Mouse (Mus musculus) midbrain, embryonic 12.5 days (tissue): ENCODE measurements at regions not wholly inside any gene's neighbourhood (a gene's known extent, or its start where the extent isn't known, plus 50 kb on each side); places are given as distances from the start of the nearest gene placed in this dataset.

Source experiments
- ATAC-seq: fragments of 200-750 bp; cut with Nextera tagmentation; 2 replicates; pipeline ENCODE4 v1.8.0; 2017; ENCODE audit warnings: low read depth, moderate TSS enrichment, moderate library complexity; ENCODE audit not compliant: low FRiP score
- H3K27ac ChIP-seq: fragments of 300-500 bp; sonication (generic); replicated peaks from 2 replicates; pipeline ENCODE4 v1.5.1; 2016; ENCODE audit warnings: mild to moderate bottlenecking
- H3K27me3 ChIP-seq: fragments of 300-500 bp; sonication (generic); 2 replicates; pipeline ENCODE4 v1.6.1; 2016; ENCODE audit warnings: mild to moderate bottlenecking
- H3K36me3 ChIP-seq: fragments of 300-500 bp; sonication (generic); 2 replicates; pipeline ENCODE4 v1.6.1; 2016
- H3K4me1 ChIP-seq: fragments of 300-500 bp; sonication (generic); 2 replicates; pipeline ENCODE4 v1.6.1; 2016
- H3K4me2 ChIP-seq: fragments of 300-500 bp; sonication (generic); replicated peaks from 2 replicates; pipeline ENCODE4 v1.6.1; 2016; ENCODE audit warnings: mild to moderate bottlenecking, moderate library complexity
- H3K4me3 ChIP-seq: fragments of 300-500 bp; sonication (generic); 2 replicates; pipeline ENCODE4 v1.5.1; 2016; ENCODE audit warnings: mild to moderate bottlenecking
- H3K9ac ChIP-seq: fragments of 300-500 bp; sonication (generic); replicated peaks from 2 replicates; pipeline ENCODE4 v1.6.1; 2016; ENCODE audit warnings: mild to moderate bottlenecking, moderate library complexity
- H3K9me3 ChIP-seq: fragments of 300-500 bp; sonication (generic); 2 replicates; pipeline ENCODE4 v1.6.1; 2016; ENCODE audit warnings: mild to moderate bottlenecking
- WGBS: fragments of 180-500 bp; shearing (Covaris S2); methylation state at CpG from one replicate; pipeline ENCODE4 v1.1.7; 2016; 5-methylcytosine and 5-hydroxymethylcytosine counted together

- WGBS: 66% methylated on average over 3 of the region's 3 CpGs
- no peak overlapping the region for H3K4me3 ChIP-seq
- no peak overlapping the region for H3K4me2 ChIP-seq
- no peaks in the 10 kb centered on the region for H3K36me3 ChIP-seq
- ATAC-seq: no peak
- peaks cover 3% of the 10 kb centered on the region; the same call in 1 of the 2 replicates for H3K27me3 ChIP-seq
- no peak overlapping the region for H3K9ac ChIP-seq
- H3K4me1 ChIP-seq: 0 out of 2 replicates have a peak, but pooled peaks cover 2% of the 10 kb centered on the region
- no peak overlapping the region for H3K27ac ChIP-seq
- H3K9me3 ChIP-seq: no peaks in the 10 kb centered on the region
Measured at GRCm38 (mm10) chr17:79960688-79961087, 64.8 kb upstream of the Atl2 start.

GRCm38 (mm10) chr17:79955267-79955666, 59.3 kb upstream of the Atl2 start:
- H3K9ac ChIP-seq: no peak overlapping the region
- H3K9me3 ChIP-seq: no peaks in the 10 kb centered on the region
- no peak overlapping the region for H3K4me3 ChIP-seq
- no peaks in the 10 kb centered on the region for H3K4me1 ChIP-seq
- H3K36me3 ChIP-seq: no peaks in the 10 kb centered on the region
- H3K27me3 ChIP-seq: no peaks in the 10 kb centered on the region; the same call in 1 of the 2 replicates
- WGBS: 49% methylated on average over 1 of the region's 1 CpGs
- no peak for ATAC-seq
- H3K4me2 ChIP-seq: no peak overlapping the region
- H3K27ac ChIP-seq: no peak overlapping the region

GRCm38 (mm10) chr17:79954624-79955244, 58.8 kb upstream of the Atl2 start:
- Histone ChIP-seq H3K36me3 (no peaks in the 10 kb centered on the region), H3K4me1 (no peaks in the 10 kb centered on the region), H3K4me3 (no peak overlapping the region), H3K27ac (no peak overlapping the region), H3K27me3 (no peaks in the 10 kb centered on the region; the same call in 1 of the 2 replicates), H3K4me2 (no peak overlapping the region), H3K9ac (no peak overlapping the region), H3K9me3 (no peaks in the 10 kb centered on the region)
- 75% methylated on average over 6 of the region's 6 CpGs for WGBS
- ATAC-seq: no peak

GRCm38 (mm10) chr17:79948591-79949475, 52.9 kb upstream of the Atl2 start:
- Histone ChIP-seq H3K4me1 (peaks cover 4% of the 10 kb centered on the region; the same call in 1 of the 2 replicates), H3K27me3 (no peaks in the 10 kb centered on the region), H3K27ac (no peak overlapping the region), H3K9me3 (no peaks in the 10 kb centered on the region), H3K9ac (no peak overlapping the region), H3K4me2 (no peak overlapping the region), H3K4me3 (no peak overlapping the region), H3K36me3 (no peaks in the 10 kb centered on the region)
- 64% methylated on average over 11 of the region's 11 CpGs for WGBS
- ATAC-seq: no peak; the same call in 1 of the 2 replicates
